Comparison of ENCODE assay signal across 19 mouse cellular contexts in the genomic region with DNA sequence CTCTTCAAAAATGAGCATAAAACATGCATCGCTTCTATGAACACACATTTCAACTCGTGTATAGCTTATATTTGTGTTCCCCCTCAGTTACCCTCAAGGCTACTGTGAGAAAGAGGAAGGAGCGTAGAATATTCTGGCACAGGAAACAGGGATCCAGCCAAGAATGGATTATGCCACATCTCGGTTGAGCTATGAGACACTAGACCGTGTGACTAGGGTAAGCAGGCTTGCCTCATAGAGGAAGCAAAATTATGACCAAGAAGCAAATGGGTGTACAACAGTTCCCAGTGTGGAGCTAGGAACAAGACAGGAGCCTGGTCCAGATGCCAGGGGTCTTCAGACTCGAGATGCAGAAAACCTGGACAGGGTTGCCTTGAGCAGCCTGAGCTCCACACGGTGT.
"Had no signal": no experiment of that assay in that cellular context is flagged by ENCODE, and none has a peak within 500 bp of the region (broad histone marks: within the 10 kb centered on the region; RNA-seq: fewer than 3 reads in every experiment).

No protein-coding gene starts in this region.

- H3K4me1 ChIP-seq: limb, embryonic 10.5 days; limb, embryonic 13.5 days; liver, embryonic 15.5 days had no signal

- ATAC-seq: intestine, embryonic 16.5 days had no signal

- H3K9me3 ChIP-seq: limb, embryonic 10.5 days; limb, embryonic 13.5 days; liver, embryonic 15.5 days; neural tube, embryonic 13.5 days had no signal

- DNase-seq: kidney, adult 18-20 months; kidney, adult 9 months; kidney, postnatal 25 days; layer of hippocampus, adult 9-11 months; liver; lung, adult 2 months; lung, postnatal 14 days; lung, postnatal 4 days; midbrain, embryonic 14.5 days; right cerebral cortex, postnatal 4 days had no signal

- H3K4me2 ChIP-seq: limb, embryonic 13.5 days; liver, embryonic 15.5 days; midbrain, embryonic 11.5 days; neural tube, embryonic 13.5 days had no signal

- H3K27me3 ChIP-seq: limb, embryonic 13.5 days; neural tube, embryonic 13.5 days had no signal

- H3K9ac ChIP-seq: limb, embryonic 13.5 days; liver, embryonic 15.5 days; neural tube, embryonic 13.5 days had no signal

- H3K36me3 ChIP-seq: limb, embryonic 10.5 days; limb, embryonic 13.5 days; liver, embryonic 15.5 days; neural tube, embryonic 13.5 days had no signal

- H3K27ac ChIP-seq: layer of hippocampus, adult 2 months; limb, embryonic 10.5 days; limb, embryonic 13.5 days; liver, embryonic 15.5 days; neural tube, embryonic 13.5 days; stomach, postnatal 0 days had no signal

- H3K4me3 ChIP-seq: layer of hippocampus, adult 2 months; limb, embryonic 10.5 days; limb, embryonic 13.5 days; liver, embryonic 15.5 days; myocyte; neural tube, embryonic 13.5 days had no signal
